Mouse (Mus musculus): ENCODE results near the gene Slc2a4. TPM values are rescaled to one million over a fixed set of nuclear protein-coding genes. Genes with fewer than 3 reads are reported as not detected.

Slc2a4 gene
- total RNA-seq, 2 experiments from 2014 or later = 206 to 234 TPM

- intact Hi-C loops (cut with DNase I) = loop anchor here (1.0 to 10.0 kb wide), 2 partner anchors 10 to 809 kb away; no protein-coding TSS in a partner anchor
- DNase-seq = peak; percentile 90 to 94
Observed at GRCm38 (mm10) chr11:69913554-69914371, 34.2 kb downstream of the Slc2a4 start, which contains the start of gene Gps2. Gene Gps2 (plus strand): TSS chr11:69913888.

- no peak for DNase-seq
- intact Hi-C loops (cut with DNase I) = loop anchor here (1.0 to 10.0 kb wide), 2 partner anchors 10 to 808 kb away; no protein-coding TSS in a partner anchor
Observed at GRCm38 (mm10) chr11:69912716-69913530, 35.1 kb downstream of the Slc2a4 start.

DNA sequence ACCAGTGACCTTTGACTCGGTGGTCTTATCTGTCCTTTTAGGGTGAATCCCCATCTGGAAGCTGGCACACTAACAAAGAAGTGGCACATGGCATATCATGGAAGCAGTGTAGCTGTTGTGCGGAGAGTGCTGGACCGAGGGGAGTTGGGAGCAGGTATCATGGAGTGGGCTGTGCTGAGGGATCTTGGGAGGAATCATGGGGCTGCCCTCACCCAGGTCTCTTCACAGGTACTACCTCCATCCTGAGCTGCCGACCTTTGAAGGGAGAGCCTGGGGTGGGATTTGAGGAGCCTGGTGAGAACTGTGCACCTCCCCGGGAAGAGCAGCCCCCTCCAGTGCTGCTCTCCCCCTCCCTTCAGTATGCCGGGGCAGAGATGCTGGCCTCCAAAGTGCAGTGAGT, 36.3 kb downstream of the Slc2a4 start:
- no peak for DNase-seq
- intact Hi-C loops (cut with DNase I) = loop anchor here (10.0 kb wide), 1 partner anchor 807 kb away; no protein-coding TSS in a partner anchor

DNA sequence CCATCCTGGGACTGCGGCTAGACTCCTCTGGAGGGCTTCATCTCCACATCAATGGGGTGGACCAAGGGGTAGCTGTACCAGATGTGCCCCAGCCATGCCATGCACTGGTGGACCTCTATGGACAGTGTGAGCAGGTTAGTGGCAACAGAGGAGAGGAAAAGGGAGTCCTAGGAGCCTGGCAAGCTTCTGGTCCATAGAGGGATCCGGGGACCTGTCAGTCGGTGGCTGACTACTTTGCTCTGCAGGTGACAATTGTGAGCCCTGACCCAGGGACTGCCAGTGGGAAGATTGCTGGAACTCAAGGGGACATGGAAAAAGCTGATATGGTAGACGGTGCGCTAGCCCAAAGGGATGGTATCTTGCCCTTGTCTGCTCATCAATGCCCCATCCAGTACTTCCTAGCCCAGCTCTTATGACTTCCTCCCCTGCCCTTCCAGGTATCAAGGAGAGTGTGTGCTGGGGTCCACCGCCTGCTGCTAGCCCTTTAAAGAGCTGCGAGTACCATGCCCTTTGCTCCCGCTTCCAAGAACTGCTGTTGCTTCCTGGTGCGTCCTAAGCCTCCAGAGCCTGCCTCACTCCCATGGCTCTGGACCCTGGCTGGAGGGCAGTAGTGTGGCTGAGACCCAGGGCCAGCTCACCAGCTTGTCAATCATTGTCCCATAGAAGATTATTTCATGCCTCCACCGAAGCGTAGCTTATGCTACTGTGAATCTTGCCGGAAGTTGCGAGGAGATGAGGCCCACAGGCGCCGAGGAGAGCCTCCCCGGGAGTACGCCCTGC, 37.0 kb downstream of the Slc2a4 start:
- intact Hi-C loops (cut with DNase I) = loop anchor here (10.0 kb wide), 1 partner anchor 806 kb away; no protein-coding TSS in a partner anchor
- DNase-seq = no peak

GRCm38 (mm10) chr11:69910177-69910576, 37.8 kb downstream of the Slc2a4 start:
- intact Hi-C loops (cut with DNase I) = loop anchor here (10.0 kb wide), 1 partner anchor 805 kb away; no protein-coding TSS in a partner anchor
- DNase-seq = no peak

GRCm38 (mm10) chr11:69909174-69909573, 38.8 kb downstream of the Slc2a4 start:
- no peak for DNase-seq
- intact Hi-C loops (cut with DNase I) = no loop called here

DNA sequence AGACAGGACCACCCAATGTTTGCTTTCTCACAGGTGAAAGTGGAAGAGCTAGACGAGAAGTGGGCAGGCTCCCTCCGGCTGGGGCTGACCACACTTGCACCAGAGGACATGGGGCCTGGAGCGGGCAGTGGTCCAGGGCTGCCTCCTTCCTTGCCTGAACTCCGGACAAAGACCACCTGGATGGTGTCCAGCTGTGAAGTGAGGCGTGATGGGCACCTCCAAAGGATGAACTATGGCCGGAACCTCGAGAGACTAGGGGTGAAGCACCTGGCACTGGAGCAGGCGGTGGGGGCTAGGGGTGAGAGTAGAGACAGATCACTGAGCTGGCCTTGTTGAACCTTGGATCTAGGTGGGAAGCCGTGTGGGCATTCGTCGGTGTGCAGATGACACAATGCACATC, 39.3 kb downstream of the Slc2a4 start:
- no peak for DNase-seq
- intact Hi-C loops (cut with DNase I) = no loop called here

DNA sequence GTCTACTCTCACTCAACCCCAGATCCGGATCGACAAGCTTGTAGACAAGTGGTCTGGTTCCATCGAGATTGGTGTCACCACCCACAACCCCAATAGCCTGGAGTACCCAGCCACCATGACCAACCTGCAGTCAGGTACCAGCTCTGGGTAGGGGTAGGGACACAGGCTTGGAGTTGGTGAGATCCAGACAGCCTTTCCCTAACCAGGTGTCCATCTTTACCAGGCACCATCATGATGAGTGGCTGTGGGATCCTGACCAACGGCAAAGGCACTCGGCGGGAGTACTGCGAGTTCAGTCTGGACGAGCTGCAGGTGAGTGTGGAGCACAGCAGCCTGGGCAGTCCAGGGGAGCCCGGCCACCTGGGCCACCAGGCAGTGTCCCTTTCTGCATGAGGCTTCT, 43.7 kb downstream of the Slc2a4 start:
- intact Hi-C loops (cut with DNase I) = no loop called here
- no peak for DNase-seq

- intact Hi-C loops (cut with DNase I) = loop anchor here (1.0 kb wide), 1 partner anchor 10 kb away; the partner anchor contains the start of gene Gps2
- no peak for DNase-seq
Observed at GRCm38 (mm10) chr11:69902972-69903371, 45.0 kb downstream of the Slc2a4 start.

DNA sequence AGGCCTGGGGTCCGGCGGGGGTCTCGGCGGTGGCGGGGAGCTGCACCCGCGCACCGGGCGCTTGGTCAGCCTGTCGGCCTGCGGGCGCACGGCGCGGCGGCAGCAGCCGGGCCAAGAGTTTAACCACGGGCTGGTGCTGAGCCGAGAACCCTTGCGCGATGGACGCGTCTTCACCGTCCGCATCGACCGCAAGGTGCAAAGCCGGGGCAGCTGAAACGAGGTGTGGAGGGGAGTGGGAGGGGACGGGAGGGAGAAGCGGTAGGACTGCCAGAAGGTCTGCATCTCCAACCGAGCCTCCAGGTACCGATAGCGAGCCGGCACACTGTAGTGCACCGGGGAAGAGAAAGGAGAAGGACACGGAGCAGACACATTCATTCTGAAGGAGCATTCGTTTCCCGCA, 46.0 kb downstream of the Slc2a4 start:
- intact Hi-C loops (cut with DNase I) = loop anchor here (2.0 kb wide), 1 partner anchor 63 kb away; the partner anchor contains the start of gene Tmem256
- DNase-seq = no peak

DNA sequence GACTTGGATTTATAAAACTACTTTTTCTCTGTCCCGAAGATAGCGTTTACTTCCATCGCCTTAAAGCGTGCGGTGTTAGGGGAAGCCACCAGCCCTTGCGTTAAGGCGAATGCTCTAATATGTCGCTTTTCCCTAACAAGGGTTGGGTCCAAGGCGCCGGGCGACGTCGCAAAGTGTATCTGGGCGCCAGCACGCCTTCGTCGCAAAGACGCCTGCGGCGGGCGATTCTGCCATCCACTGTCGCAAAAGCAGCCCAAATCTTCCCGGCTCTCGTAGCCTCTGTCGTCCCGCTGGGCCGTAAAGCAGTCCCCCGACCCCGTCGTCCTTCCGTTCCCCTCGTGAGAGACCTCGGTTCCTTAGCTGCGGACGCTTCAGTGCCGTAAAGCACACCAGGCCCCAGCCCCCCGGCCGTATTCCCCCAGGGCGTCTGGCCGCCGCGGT, 46.6 kb downstream of the Slc2a4 start:
- intact Hi-C loops (cut with DNase I) = loop anchor here (2.0 kb wide), 1 partner anchor 63 kb away; the partner anchor contains the start of gene Tmem256

GRCm38 (mm10) chr11:69900471-69901405, 47.2 kb downstream of the Slc2a4 start, which contains the start of the genes 2810408A11Rik and Neurl4:
Gene 2810408A11Rik (minus strand): TSS chr11:69900987.
Gene Neurl4 (plus strand): TSS chr11:69901072.
- DNase-seq = peak; percentile 83 to 86
- intact Hi-C loops (cut with DNase I) = loop anchor here (2.0 kb wide), 1 partner anchor 62 kb away; the partner anchor contains the start of gene Tmem256

More for the DNA sequence above, 46.6 kb downstream of the Slc2a4 start:
- DNase-seq = peak; percentile 91 to 92

DNA sequence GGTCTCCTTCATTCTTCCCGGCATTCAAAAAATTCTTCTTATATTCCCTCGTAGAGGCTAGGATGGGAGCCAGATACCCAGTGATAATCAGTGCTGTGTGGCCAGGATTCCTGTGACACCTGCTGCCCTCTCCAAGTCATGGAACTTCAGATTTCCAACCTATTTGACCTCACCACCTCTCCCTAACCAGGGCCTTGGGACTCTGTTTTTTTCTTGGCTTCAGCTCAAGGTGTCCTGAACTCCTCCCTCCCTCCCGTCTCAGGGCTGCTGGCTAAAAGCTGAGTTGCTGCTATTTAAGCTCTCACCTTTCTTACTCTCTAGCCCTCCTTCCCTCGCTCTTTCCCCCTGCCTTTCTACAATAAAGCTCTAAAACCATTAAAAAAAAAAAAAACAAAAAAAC, 48.1 kb downstream of the Slc2a4 start:
- DNase-seq = no peak
- intact Hi-C loops (cut with DNase I) = loop anchor here (2.0 kb wide), 1 partner anchor 61 kb away; the partner anchor contains the start of gene Tmem256

DNA sequence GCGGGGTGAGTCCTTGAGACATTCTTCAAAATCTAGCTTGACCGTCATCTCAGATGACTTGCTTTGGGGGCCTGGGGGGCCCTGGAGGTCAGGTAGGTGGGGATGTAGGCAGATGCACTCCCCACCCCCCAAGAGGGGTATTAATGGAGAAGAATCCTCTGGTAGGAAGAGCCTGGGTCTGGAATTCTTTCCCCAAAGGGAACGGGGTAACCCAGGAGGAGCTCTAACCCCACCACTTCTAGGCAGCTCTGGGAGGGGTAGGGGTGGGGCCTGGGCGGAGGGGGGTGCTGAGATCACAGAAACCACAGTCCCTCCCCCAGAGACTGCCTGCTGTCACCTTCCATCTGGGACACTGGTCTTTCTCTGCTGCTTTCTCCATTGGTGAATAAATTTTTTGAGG, 52.7 kb downstream of the Slc2a4 start, which contains the start of gene Acap1:
Gene Acap1, minus strand, starts transcription at position 249 of the 400 bp plus-strand sequence.
- DNase-seq = peak in 1 of 2 experiments; percentile 1
- intact Hi-C loops (cut with DNase I) = no loop called here

DNA sequence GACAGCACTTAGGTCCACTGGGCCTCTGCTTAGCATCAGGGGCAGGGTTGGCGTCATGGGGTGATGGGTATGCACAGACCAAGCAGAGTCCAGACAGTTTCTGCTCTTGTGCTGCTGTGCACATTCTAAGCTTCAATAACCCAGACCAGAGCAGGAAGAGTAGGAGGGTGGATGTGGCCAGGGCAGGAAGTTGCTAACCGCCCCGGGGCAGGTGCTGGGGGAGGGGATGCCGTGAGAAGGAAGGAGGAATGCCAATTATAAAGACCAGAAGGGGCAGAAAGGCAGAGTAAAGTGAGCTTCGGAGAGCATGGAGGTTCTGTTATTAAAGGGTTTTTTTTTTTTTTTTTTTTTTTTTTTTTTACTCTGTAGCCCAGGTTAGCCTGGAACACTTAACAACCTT, 53.3 kb downstream of the Slc2a4 start:
- peak in 1 of 2 experiments; percentile 9 for DNase-seq
- intact Hi-C loops (cut with DNase I) = no loop called here

Measured in heart, postnatal 14 days (tissue).